Mouse (Mus musculus): ENCODE results near the gene Hoxd3.

GRCm38 (mm10) chr2:74695383-74695782, 16.3 kb upstream of the Hoxd3 start:
- TF ChIP-seq CTCF (IDR thresholded peaks at IDR 0.05; ENCODE audit: low read depth, low read length) (no peak), POLR2A (IDR thresholded peaks at IDR 0.05; ENCODE audit: insufficient read depth, low read length) (no peak)

All from ES-Bruce4 (cell line).